Mouse (Mus musculus) midbrain, embryonic 13.5 days (tissue): Measurements from ENCODE around the gene Gpc6. TPM values are rescaled to one million over a fixed set of nuclear protein-coding genes. Genes with fewer than 3 reads are reported as not detected.
A peak's percentile ranks its signal among the peaks of the same experiment; 100 is the strongest.

Experiments used
- ATAC-seq: fragments of 200-750 bp; cut with Nextera tagmentation; 2 replicates; pipeline ENCODE4 v1.8.0; 2017; ENCODE audit warnings: mild to moderate bottlenecking, moderate TSS enrichment, moderate library complexity
- H3K27ac ChIP-seq: fragments of 300-500 bp; sonication (generic); 2 replicates; pipeline ENCODE4 v1.5.1; 2015; ENCODE audit warnings: inconsistent platforms, mild to moderate bottlenecking, moderate library complexity
- H3K27me3 ChIP-seq: fragments of 300-500 bp; sonication (generic); 2 replicates; pipeline ENCODE4 v1.6.1; 2015; ENCODE audit warnings: mild to moderate bottlenecking, inconsistent platforms
- H3K36me3 ChIP-seq: fragments of 300-500 bp; sonication (generic); 2 replicates; pipeline ENCODE4 v1.6.1; 2015; ENCODE audit warnings: mild to moderate bottlenecking, inconsistent platforms
- H3K4me1 ChIP-seq: fragments of 300-500 bp; sonication (generic); replicated peaks from 2 replicates; pipeline ENCODE4 v1.6.1; 2015; ENCODE audit warnings: inconsistent platforms
- H3K4me2 ChIP-seq: fragments of 300-500 bp; sonication (generic); replicated peaks from 2 replicates; pipeline ENCODE4 v1.6.1; 2015; ENCODE audit warnings: moderate library complexity, mild to moderate bottlenecking, inconsistent platforms
- H3K4me3 ChIP-seq: fragments of 300-500 bp; sonication (generic); replicated peaks from 2 replicates; pipeline ENCODE4 v1.5.1; 2015; ENCODE audit warnings: mild to moderate bottlenecking, inconsistent platforms
- H3K9ac ChIP-seq: fragments of 300-500 bp; sonication (generic); replicated peaks from 2 replicates; pipeline ENCODE4 v1.6.1; 2015; ENCODE audit warnings: mild to moderate bottlenecking, inconsistent platforms
- H3K9me3 ChIP-seq: fragments of 300-500 bp; sonication (generic); 2 replicates; pipeline ENCODE4 v1.6.1; 2016; ENCODE audit warnings: mild to moderate bottlenecking, inconsistent platforms
- WGBS: fragments of 180-500 bp; shearing (Covaris S2); methylation state at CpG from one replicate; pipeline ENCODE4 v1.1.7; 2015; 5-methylcytosine and 5-hydroxymethylcytosine counted together
- polyA plus RNA-seq: library from polyadenylated mRNA; unstranded; fragments of >200 nt; fragmentation: Nextera tagmentation; extraction: Ambion mirVana; gene quantifications from 2 replicates; pipeline ENCODE4 v1.2.1, GENCODE M21; 2015

Gene Gpc6
- polyA plus RNA-seq, 1 experiment from 2014 or later: 20.8 TPM

- no peak overlapping the region for H3K4me2 ChIP-seq
- H3K36me3 ChIP-seq: no peaks in the 10 kb centered on the region
- H3K9me3 ChIP-seq: no peaks in the 10 kb centered on the region
- WGBS: 79% methylated on average over 9 of the region's 9 CpGs
- H3K4me3 ChIP-seq: no peak overlapping the region
- no peak overlapping the region for H3K27ac ChIP-seq
- H3K9ac ChIP-seq: no peak overlapping the region
- H3K27me3 ChIP-seq: no peaks in the 10 kb centered on the region
- H3K4me1 ChIP-seq: no peaks in the 10 kb centered on the region
- no peak for ATAC-seq
Observed at GRCm38 (mm10) chr14:117625100-117625710, 700.1 kb downstream of the Gpc6 start.

GRCm38 (mm10) chr14:117634238-117634940, 709.3 kb downstream of the Gpc6 start:
- no peaks in the 10 kb centered on the region for H3K4me1 ChIP-seq
- H3K9ac ChIP-seq: no peak overlapping the region
- H3K27me3 ChIP-seq: no peaks in the 10 kb centered on the region
- no peak overlapping the region for H3K4me2 ChIP-seq
- H3K27ac ChIP-seq: no peak overlapping the region
- no peak for ATAC-seq
- no peaks in the 10 kb centered on the region for H3K9me3 ChIP-seq
- H3K36me3 ChIP-seq: no peaks in the 10 kb centered on the region
- H3K4me3 ChIP-seq: no peak overlapping the region
- 75% methylated on average over 14 of the region's 14 CpGs for WGBS

- Histone ChIP-seq H3K9ac (no peak overlapping the region), H3K9me3 (no peaks in the 10 kb centered on the region), H3K4me3 (no peak overlapping the region), H3K36me3 (no peaks in the 10 kb centered on the region), H3K4me1 (no peaks in the 10 kb centered on the region), H3K4me2 (no peak overlapping the region), H3K27ac (no peak overlapping the region), H3K27me3 (no peaks in the 10 kb centered on the region)
- no peak for ATAC-seq
- WGBS: 75% methylated on average over 2 of the region's 2 CpGs
Observed at GRCm38 (mm10) chr14:117641853-117642252, 716.7 kb downstream of the Gpc6 start.

DNA sequence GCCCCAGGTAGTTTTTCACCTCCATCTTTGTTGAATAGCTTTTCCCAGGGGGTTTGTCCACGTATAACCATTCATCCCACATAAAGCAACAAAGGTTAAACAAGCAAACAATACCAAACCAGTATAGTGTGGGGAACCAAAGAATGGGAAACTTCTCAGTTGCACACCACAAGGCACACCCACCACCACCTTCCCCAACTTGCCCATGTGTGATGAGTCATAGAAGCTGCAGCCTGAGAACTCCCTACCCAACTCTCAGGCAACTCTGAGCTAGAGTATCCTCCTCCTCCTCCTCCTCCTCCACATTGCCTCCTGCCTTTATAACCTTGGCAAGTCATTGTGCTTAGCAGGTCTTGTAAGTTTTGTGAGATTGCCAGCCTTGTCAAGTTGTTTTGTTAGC, 718.0 kb downstream of the Gpc6 start:
- Histone ChIP-seq H3K27me3 (no peaks in the 10 kb centered on the region), H3K4me1 (no peaks in the 10 kb centered on the region), H3K4me3 (no peak overlapping the region), H3K9me3 (no peaks in the 10 kb centered on the region), H3K27ac (no peak overlapping the region), H3K36me3 (no peaks in the 10 kb centered on the region), H3K4me2 (no peak overlapping the region), H3K9ac (no peak overlapping the region)
- no peak for ATAC-seq
- WGBS: 85% methylated on average over 1 of the region's 1 CpGs

DNA sequence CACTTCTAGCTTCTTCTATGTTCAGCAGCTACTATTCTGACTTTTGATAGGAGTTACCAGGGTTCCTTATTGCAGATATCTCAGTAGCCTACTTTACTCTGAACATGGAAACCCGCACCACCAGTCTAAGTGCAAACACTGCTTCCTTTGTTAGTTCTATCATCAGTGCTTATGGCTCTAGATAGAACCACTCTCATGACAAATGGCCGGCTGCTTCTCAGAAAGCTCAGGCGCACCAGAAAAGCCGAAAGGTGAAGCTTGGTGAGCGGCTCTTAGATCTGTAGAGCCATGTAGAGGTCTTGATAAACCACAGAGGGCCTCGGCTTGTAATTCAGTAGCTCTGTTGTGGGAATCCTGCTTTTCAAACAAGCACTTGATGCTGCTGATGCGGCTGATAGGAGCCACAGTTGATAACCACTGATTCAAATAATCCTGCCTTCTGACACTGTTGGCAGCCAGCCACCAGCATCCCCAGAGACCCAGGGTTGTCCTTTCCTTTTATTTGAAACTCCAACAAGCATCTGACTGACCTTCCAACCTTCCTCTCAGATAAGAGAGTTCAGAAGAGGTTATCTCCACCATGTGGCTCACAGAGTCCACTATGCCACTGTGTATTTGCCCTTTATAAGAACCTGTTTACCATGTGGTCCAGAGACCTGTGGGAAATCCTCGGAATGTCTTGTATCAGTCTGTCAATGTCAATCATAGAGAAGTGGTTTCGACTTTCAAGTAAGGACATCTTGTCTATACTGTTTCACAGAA, 723.3 kb downstream of the Gpc6 start:
- Histone ChIP-seq H3K27ac (no peak overlapping the region), H3K36me3 (no peaks in the 10 kb centered on the region), H3K27me3 (no peaks in the 10 kb centered on the region), H3K9ac (no peak overlapping the region), H3K4me3 (no peak overlapping the region), H3K9me3 (no peaks in the 10 kb centered on the region), H3K4me1 (no peaks in the 10 kb centered on the region), H3K4me2 (no peak overlapping the region)
- no peak for ATAC-seq
- 89% methylated on average over 9 of the region's 9 CpGs for WGBS

GRCm38 (mm10) chr14:117650141-117650540, 725.0 kb downstream of the Gpc6 start:
- 94% methylated on average over 4 of the region's 4 CpGs for WGBS
- ATAC-seq: no peak
- no peak overlapping the region for H3K27ac ChIP-seq
- H3K4me3 ChIP-seq: no peak overlapping the region
- peaks cover 2% of the 10 kb centered on the region; the same call in 1 of the 2 replicates for H3K4me1 ChIP-seq
- H3K27me3 ChIP-seq: no peaks in the 10 kb centered on the region
- no peak overlapping the region for H3K4me2 ChIP-seq
- no peaks in the 10 kb centered on the region for H3K36me3 ChIP-seq
- H3K9me3 ChIP-seq: no peaks in the 10 kb centered on the region
- H3K9ac ChIP-seq: no peak overlapping the region

DNA sequence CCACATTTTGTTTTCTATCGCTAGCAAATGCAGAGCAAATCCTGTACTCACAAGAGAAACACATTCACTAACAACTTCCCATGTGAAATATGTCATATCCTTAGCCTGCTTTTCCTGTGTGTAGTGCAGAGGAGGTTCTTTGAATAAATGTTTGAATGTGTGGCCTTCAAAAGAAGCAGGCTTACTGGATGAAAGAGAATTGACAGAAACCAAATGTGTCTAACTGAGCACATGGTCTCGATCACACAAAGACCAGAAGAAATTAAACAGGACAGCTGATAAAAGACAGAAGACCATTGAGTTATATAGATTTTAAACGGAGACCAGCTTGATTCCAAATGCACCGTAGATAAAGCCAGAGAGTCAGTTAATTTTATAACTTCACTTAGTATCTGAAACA, 726.2 kb downstream of the Gpc6 start:
- 86% methylated on average over 4 of the region's 4 CpGs for WGBS
- H3K9ac ChIP-seq: no peak overlapping the region
- H3K4me1 ChIP-seq: peaks cover 9% of the 10 kb centered on the region; the same call in 1 of the 2 replicates
- ATAC-seq: no peak
- H3K4me3 ChIP-seq: no peak overlapping the region
- no peak overlapping the region for H3K27ac ChIP-seq
- no peaks in the 10 kb centered on the region for H3K27me3 ChIP-seq
- no peaks in the 10 kb centered on the region for H3K9me3 ChIP-seq
- no peaks in the 10 kb centered on the region for H3K36me3 ChIP-seq
- no peak overlapping the region for H3K4me2 ChIP-seq

DNA sequence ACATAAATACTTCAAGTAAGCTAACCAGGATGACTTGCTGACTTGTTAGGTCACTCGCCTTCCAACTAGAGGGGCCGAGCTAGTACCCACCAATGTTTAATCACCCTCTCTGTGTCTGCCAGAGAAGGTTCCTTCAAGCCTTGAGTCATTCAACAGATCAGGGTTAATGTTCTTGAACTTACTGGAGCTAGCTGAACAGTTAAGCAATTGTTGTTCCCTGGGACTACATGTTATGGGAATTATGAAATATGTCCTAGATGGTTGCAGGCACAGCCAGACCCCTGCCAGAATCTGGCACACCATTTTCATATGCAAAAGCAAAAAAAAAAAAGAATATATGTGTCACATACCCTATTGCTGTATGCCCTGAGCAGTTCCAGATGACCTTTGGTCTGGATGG, 726.8 kb downstream of the Gpc6 start:
- H3K27me3 ChIP-seq: no peaks in the 10 kb centered on the region
- ATAC-seq: no peak
- H3K4me3 ChIP-seq: no peak overlapping the region
- no peak overlapping the region for H3K4me2 ChIP-seq
- H3K9ac ChIP-seq: no peak overlapping the region
- WGBS: 97% methylated on average over 2 of the region's 2 CpGs
- H3K36me3 ChIP-seq: no peaks in the 10 kb centered on the region
- no peaks in the 10 kb centered on the region for H3K9me3 ChIP-seq
- no peak overlapping the region for H3K27ac ChIP-seq
- peaks cover 10% of the 10 kb centered on the region; the same call in 1 of the 2 replicates for H3K4me1 ChIP-seq

- 55% methylated on average over 6 of the region's 6 CpGs for WGBS
- ATAC-seq: peak; percentile 78
- Histone ChIP-seq H3K4me1 (peaks cover 13% of the 10 kb centered on the region; the same call in 1 of the 2 replicates), H3K36me3 (no peaks in the 10 kb centered on the region), H3K9me3 (no peaks in the 10 kb centered on the region), H3K4me3 (no peak overlapping the region), H3K4me2 (0 out of 2 replicates have a peak overlapping the region, but pooled peaks have one; percentile 4), H3K9ac (no peak overlapping the region), H3K27me3 (no peaks in the 10 kb centered on the region), H3K27ac (peak overlapping the region; percentile 51)
Observed at GRCm38 (mm10) chr14:117655382-117655781, 730.3 kb downstream of the Gpc6 start.

GRCm38 (mm10) chr14:117659198-117659761, 734.2 kb downstream of the Gpc6 start:
- WGBS: 86% methylated on average over 8 of the region's 8 CpGs

GRCm38 (mm10) chr14:117662261-117662660, 737.1 kb downstream of the Gpc6 start:
- WGBS: 83% methylated on average over 4 of the region's 4 CpGs
- no peaks in the 10 kb centered on the region for H3K27me3 ChIP-seq
- H3K4me3 ChIP-seq: no peak overlapping the region
- H3K9me3 ChIP-seq: no peaks in the 10 kb centered on the region
- H3K4me1 ChIP-seq: no peaks in the 10 kb centered on the region; the same call in 1 of the 2 replicates
- H3K27ac ChIP-seq: no peak overlapping the region
- H3K4me2 ChIP-seq: no peak overlapping the region
- ATAC-seq: no peak
- no peaks in the 10 kb centered on the region for H3K36me3 ChIP-seq
- no peak overlapping the region for H3K9ac ChIP-seq

More at GRCm38 (mm10) chr14:117659198-117659761, 734.2 kb downstream of the Gpc6 start:
- Histone ChIP-seq H3K4me1 (peaks cover 13% of the 10 kb centered on the region; the same call in 1 of the 2 replicates), H3K27me3 (no peaks in the 10 kb centered on the region), H3K4me3 (no peak overlapping the region), H3K9me3 (no peaks in the 10 kb centered on the region), H3K36me3 (no peaks in the 10 kb centered on the region), H3K27ac (no peak overlapping the region), H3K4me2 (no peak overlapping the region), H3K9ac (no peak overlapping the region)
- no peak for ATAC-seq

DNA sequence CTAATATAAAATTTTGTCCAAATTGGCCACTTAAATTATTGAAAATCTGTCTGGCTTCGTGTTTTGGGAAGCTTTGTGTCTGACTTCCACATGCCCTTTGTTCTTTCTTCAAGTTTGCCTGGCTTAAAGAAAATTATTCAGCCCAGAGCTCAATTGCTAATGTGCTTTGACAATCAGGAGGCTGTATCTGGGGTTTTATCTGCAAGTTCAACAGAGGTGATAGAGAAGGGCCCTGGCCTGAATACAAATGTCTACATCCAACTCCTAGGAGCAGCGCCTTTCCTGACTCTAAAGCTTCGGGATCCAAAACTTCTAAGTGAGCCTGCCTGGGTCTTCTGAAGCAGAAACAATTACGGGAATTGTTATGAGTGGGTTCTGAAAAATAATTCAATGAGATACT, 739.7 kb downstream of the Gpc6 start:
- Histone ChIP-seq H3K9ac (no peak overlapping the region), H3K27ac (no peak overlapping the region), H3K36me3 (no peaks in the 10 kb centered on the region), H3K4me1 (no peaks in the 10 kb centered on the region; the same call in 1 of the 2 replicates), H3K27me3 (no peaks in the 10 kb centered on the region), H3K9me3 (no peaks in the 10 kb centered on the region), H3K4me3 (no peak overlapping the region), H3K4me2 (no peak overlapping the region)
- 42% methylated on average over 4 of the region's 4 CpGs for WGBS
- ATAC-seq: no peak
